Mouse (Mus musculus): ENCODE results near the gene Stac2. TPM values are rescaled to one million over a fixed set of nuclear protein-coding genes. Genes with fewer than 3 reads are reported as not detected.

Gene Stac2
- polyA plus RNA-seq, 1 experiment, result 1.0 TPM

DNA sequence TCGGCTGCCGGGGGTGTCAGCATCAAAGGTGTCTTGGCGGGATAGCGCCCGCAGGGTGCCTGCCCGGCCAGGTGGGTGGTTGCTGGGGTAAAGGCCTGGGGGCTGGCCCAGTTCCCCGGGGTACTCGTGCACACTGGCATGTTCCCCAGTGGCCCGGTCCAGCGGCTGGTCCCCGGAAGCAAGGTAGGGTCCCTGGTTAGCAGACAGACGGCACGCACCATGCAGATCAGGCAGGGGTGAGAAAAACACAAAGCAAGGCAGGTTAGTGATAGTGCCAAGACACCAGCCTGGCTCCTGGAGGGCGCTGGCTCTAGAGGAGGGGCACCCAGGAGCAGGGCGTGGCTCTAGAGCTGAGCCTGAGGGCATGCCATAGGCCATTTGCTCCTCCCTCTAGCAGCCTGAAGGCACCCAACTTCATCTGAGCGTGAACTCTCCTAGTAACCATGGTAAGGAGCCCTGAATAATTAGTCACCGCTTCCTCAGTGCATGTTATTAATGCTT is 50.0 kb downstream of the Stac2 start:
- no peak for DNase-seq (ENCODE audit: low read depth, low spot score)
- WGBS, result 49% methylated on average over 17 of the region's 17 CpGs

DNA sequence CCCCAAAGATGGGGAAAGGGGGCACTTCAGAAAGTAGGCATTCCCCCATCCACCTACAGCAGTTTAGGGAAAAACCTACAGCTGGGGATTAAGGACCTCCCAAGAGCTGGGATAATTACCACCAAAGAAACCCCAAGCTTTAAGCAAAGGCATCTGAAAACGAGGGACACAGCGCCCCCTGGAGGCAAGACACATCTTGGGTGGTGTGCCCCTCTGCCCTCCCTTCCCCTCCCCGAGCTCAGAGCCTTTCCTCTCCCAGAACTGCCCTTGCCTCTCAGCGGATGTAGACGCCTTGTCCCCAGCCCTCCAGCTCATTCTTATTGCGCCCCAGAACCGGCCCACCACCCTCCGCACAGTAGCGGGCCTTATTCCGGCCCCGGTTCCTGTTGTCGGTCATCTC is 50.6 kb downstream of the Stac2 start:
- 20% methylated on average over 12 of the region's 12 CpGs for WGBS
- DNase-seq (ENCODE audit: low read depth, low spot score), result no peak

DNA sequence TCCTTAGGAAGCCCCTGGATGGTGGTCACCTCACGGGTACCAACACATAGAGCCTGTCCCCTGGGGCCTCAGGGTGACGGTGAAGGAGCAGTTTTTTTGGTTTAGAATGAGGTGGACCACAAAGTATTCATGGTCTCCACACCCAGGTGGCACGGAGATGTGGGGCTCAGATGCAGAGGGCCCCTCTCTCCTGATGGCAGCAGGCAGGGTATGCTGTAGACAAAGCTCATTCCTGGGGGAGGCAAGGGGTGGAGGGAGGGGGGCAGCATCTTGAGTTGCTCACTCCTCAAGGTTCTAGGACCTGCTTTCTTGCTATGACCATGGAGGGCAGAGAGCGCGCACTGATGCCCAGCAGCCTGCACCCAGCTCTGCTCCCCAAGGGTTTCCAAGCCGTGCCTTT is 51.3 kb downstream of the Stac2 start:
- 60% methylated on average over 6 of the region's 6 CpGs for WGBS
- no peak for DNase-seq (ENCODE audit: low read depth, low spot score)

DNA sequence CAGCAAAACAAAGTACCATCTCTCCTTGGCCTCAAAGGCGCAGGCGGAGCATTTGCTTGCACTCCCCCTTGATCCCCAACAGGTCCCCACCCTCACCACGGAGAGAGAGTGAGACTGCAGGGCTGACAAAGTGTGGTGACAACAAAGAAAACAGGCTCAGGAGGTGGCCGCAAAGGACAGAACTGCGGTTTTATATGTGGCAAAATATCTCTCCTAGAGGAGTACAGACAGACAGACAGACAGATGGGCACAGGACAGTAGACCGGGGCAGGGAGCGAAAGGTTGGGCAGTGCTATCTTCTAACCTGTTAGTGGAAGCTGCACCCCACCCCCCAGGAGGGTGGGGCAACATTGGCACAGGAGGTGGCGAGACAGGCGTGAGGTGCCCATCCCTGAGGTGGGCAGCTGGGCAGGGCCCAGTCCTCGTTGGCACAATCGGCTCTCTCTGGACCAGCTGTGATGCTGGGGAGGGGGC is 51.9 kb downstream of the Stac2 start:
- no peak for DNase-seq (ENCODE audit: low read depth, low spot score)
- WGBS, result 14% methylated on average over 11 of the region's 11 CpGs

DNA sequence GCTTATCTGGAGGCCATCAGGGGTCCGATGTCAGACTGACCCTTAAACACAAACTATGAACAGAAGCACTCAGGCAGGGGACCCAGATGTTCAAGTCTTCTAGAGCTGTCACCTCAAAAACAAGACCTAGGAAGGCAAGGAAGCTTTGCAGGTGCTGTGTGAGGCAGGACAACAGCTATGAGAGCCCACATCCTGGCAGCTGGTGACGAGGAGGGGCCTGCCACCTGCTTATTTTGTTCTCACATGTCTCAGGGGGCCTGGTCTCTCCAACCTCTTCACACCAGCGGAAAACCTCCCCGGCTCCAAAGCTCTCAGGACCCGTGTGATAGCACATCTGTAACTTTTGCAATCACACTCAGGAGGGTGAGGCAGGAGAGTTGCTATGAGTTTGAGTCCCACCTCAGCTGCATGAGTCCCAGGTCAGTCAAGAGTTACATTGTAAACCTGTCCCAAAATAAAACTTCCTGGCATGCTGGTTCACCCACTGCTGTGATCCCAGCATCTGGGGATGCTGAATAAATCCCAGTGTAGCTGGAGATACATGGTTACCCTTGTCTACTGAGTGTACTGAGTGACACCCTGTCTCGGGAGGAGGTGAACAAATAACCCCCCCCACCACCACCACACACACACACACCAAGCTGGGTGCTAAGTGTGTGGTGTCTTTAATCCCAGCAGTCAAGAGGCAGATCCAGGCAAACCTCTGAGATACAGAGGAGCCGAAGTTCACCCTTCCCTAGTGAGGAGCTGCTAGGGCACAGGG is 52.7 kb downstream of the Stac2 start:
- DNase-seq (ENCODE audit: low read depth, low spot score), result no peak
- WGBS, result 32% methylated on average over 7 of the region's 7 CpGs

DNA sequence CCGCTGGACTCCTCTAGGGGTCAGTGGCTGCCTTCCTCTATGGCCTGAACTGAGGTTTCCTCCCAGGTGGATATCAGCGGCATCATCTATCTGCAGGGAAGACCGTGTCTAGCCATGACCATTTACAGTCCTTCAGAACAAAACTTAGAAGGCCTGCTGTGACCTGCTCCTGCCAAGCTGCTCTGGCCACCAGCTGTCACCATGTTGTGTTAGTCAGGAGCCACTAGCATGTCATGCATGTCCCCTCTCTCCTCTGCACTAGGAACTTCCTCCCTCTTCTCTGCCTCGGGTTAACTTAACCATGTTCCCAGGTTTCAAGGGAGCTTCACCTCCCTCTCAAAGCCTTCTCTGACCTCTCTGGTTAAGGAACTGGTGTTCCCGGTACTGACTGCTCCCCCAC is 53.5 kb downstream of the Stac2 start:
- 51% methylated on average over 5 of the region's 5 CpGs for WGBS
- DNase-seq (ENCODE audit: low read depth, low spot score), result no peak

DNA sequence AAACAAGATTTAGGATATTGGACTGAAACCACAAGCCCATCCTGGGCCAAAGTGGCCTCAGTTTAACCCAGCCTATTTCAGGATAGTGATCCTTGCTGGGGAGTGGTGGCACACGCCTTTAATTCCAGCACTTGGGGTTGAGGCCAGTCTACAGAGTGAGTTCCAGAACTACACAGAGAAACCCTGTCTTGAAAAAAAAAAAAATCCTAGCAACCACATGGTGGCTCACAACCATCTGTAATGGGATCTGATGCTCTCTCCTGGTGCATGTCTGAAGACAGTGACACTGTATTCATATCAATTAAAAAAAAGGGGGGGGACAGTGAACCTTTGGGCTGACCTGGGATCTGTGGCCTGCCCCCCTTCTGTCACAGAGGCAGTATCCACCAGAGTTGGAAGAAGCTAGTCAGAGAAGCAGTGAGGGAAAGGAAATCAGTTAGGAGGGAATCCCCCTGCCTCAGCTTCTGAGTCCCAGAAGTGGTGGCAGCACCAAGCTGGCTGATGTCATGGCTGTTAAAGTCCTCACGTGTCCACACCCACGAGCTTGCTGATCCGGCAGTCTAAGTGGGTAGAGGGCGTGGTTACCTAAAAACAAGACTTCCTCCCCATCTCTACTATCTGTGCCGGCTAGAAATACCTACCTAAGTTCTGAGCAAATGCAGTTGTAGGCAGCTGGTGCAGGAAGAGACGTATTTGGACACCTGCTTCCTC is 54.2 kb downstream of the Stac2 start:
- 25% methylated on average over 7 of the region's 7 CpGs for WGBS
- no peak for DNase-seq (ENCODE audit: low read depth, low spot score)

DNA sequence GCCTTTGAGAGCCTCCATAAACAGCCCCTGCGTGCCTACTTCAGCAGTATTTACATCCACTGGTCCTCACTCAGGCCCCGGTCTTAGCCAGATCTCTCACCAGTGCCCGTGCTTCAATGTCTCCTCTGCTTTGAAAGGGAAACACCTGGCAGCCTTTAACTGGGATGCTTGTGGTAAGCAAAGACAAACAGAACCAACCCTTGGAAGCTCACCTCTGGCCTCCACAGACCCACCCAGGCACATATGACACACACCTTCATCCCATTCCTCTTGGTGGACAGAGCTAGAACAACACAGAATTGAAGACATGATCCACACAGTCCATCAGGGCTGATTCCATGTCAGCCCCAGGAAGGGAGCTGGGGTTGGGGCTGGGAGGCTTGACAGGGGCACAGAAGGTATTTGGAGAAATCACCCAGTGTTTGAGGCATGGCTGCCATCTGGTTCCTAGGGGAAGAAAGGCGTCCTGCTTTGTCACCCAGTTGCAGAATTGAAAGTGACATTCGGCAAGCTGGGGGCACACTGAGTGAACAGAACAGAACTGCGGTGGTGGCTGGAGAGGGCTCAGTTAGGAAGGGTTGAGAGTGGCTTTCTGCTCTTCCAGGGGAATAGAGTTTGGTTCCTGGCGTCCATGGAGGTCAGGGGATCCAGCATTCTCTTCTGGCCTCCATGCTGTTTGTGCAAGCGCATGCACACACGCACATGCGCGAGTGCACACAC is 55.0 kb downstream of the Stac2 start:
- 73% methylated on average over 11 of the region's 11 CpGs for WGBS

DNA sequence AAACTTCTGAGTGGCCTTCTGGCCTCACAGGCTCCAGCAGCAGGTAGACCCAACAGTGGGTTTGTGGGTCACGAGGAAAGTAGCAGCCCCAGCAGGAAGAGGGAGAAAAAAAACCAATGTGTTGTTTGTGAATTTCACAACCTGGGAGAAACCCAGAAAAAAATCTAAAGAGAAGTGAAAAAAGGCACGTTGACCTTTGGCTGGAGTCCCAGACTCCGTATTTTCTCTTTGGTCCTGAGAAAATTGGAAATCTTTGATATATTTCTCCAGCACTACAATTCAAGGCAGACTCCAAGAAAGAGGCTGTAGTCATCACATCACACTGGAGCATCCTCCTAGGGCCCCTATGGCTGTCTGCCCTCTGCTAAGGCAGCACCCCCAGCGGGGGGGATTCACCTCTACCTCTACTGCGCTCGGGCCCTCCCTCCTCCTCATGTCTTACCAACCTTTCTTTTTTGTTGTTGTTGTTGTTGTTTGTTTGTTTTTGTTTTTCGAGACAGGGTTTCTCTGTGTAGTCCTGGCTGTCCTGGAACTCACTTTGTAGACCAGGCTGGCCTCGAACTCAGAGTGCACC is 55.8 kb downstream of the Stac2 start:
- no peak for DNase-seq (ENCODE audit: low read depth, low spot score)
- 72% methylated on average over 8 of the region's 8 CpGs for WGBS

More for the DNA sequence above, 55.0 kb downstream of the Stac2 start:
- no peak for DNase-seq (ENCODE audit: low read depth, low spot score)

DNA sequence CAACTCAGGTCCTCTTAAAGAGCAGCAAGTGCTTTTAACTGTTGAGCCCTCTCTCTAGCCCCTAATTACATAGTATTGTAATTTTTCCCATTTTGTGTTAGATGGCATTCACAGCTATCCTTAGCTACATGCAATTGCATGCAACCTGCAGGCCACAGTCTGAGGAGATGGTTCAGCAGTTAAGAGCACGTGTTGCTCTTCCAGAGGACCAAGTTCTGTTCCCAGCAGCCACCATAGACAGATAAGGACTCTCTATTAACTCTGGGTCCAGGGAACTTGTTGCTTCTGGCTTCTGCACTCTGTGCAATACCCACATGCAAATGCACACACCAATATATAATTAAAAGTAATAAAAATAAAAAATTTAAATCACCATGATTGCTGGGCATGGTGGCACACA is 56.6 kb downstream of the Stac2 start:
- DNase-seq (ENCODE audit: low read depth, low spot score), result no peak
- 53% methylated on average over 1 of the region's 1 CpGs for WGBS

DNA sequence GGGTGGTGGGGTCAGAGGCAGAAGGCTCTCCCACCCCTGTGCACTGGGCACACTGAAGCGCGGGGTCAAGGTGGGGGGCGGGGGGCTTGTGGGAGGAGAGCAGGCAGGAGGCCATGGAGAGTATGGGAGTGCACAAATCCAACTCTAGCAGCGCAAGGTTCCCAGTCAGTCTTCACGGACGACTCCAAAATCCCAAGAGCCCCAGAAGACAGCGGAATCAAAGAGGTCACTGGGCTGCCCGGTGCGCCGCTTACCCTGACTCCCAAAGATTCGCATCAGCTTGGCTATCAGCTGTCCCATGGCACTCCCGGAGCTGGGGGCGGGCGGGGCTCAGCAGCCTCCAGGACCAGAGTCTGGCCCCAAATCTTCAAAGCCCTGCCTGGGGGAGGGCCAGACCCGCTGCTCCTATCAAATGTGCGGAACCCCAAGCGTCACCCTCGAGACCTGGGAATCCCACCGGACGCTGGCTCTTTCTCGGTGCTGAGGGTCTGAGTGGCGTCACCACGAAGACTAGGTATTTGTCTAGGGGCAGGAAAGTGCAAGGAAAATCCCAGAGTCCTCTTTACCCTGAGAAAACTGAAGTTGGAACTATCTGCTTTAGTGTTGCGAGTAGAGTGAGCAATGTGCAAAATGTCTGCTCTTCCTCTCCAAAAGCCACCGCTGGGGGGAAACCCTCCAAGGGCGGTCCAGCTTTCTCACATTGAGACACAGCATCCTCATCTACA is 57.5 kb downstream of the Stac2 start, which contains the start of gene Arl5c:
Arl5c (minus strand) TSS at position 618 of the 725 bp plus-strand sequence.
- 9% methylated on average over 26 of the region's 26 CpGs for WGBS
- no peak for DNase-seq (ENCODE audit: low read depth, low spot score)

DNA sequence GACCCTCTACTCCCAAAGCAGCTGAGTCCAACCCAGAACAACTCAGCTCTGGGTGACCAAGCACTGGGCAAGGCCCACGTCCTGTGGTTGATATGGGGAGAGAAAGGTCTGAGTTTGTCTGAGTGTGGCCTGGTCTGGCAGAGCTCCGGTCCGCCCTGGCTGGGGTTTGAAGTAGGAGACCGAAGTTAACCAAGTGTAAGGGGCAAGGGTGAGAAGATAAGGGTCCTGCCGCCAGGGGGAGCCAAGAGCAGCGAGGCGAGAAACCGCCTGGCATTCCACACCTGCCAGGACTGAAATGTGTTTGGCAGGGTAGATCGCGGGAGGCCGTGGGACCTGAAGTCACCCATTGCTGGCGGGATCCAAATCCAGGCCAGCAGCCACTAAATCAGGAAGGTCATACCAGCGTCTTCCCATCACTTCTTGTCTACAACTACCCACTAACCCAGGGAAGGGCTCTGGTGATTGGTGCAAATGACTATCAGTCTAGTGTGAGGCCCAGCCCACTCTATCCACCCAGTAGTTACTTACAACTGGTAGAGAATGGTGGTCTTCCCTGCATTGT is 58.6 kb downstream of the Stac2 start:
- DNase-seq (ENCODE audit: low read depth, low spot score), result peak; percentile 65
- WGBS, result 3% methylated on average over 13 of the region's 13 CpGs

DNA sequence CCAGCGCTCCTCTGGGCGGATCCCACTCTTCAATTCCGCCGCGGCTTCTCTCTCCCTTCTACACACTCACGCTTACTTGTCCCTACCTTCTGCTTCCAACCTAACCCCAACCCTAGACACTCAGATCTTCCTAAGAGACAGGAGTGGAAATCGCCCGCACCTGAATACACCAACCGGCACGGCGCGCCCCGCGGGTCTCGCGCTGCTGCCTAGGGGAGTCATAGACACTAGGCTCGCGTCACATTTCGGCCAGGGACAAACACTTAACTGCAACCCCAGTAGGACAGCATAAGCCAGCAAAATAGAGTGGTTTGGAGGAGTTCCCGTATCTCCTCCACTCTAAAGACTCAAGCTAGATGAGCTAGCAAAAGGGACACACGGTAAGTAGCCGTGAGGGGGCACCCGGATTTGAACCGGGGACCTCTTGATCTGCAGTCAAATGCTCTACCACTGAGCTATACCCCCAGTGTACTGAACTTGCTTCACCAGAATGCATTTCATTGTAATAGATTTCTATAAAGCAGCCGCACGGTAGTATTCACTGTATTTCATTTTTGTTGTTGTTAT is 64.6 kb downstream of the Stac2 start:
- WGBS, result under 1% methylated on average over 26 of the region's 26 CpGs
- DNase-seq (ENCODE audit: low read depth, low spot score), result no peak

DNA sequence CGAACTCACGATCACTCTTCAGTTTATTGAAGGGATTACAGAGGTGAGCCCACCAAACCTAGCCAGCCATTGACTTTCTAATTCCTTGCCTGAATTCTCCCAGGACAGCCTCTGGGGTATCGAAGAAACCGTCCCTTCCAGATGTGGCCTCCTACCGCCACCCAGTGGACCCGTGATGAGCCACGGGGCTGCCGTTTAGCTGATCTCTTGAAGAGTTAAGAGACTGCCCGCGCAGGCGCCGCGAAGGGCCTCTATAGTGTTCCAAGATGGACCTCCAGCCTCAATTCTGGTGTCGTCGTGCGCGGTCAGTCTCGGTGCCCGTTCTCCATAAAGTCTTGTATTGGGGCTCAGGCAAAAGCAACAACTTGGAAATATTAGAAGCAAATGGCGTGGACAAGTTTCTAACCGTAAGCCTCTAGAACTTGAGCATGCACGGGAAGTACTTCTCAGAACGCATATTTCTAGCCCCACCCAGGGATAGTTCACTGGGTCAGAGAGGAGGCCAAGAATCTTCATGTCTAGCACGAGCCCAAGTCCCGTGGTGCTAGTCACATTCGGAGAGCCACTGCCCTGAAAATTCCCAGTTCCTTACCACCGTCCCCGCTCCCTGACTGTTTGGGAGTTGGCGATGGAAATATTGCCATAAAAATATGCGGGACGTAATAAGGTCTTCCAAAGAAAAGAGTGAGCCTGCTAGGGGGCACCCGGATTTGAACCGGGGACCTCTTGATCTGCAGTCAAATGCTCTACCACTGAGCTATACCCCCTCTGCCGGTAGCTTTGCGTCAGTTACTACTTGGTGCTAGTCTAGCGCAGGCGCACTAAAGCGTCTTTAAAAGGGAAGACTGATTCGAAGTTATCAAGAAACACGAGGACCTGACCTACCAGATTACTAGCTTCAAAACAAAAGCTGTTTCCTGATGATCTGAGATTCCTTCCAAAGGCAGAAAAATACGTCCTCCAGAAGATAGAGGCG is 65.4 kb downstream of the Stac2 start:
- peak; percentile 70 for DNase-seq (ENCODE audit: low read depth, low spot score)
- WGBS, result under 1% methylated on average over 42 of the region's 42 CpGs

DNA sequence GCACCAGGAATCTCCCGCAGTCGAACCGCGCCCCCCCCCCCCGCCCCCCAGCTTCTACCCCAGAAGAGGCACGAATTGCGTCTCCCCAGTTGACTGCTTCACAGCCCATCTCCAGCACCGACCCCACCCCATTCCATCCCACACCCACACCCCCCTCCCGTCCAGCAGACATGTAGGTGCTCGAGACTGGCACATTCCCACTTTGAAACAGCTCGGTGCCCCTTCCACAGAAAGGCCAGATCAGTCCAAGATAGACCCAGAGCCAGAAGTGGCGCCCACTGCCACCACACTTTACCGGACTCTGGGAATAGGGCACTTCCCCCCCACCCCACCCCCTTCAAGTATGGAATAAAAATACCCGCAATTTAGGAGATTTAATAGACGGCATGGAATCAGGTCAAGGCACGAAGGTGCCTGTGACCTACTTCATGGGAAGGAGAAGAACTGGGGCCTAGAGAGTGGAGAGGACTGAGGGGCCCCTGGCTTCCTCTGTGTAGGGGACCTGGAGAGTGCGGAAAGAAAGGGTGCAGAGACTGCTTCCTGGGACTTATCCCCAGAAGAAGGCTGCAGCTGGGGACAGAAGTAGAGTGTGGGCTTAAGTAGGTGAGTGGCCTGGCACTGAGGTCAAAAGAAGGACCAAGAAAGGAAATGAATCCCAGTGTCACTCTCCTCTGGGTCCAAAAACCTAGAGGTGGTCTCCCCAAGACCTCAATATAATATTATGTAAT is 66.4 kb downstream of the Stac2 start:
- no peak for DNase-seq (ENCODE audit: low read depth, low spot score)
- WGBS, result 28% methylated on average over 13 of the region's 17 CpGs
